Mouse (Mus musculus) induced T-regulatory cell, adult 2 months (primary cell): ENCODE measurements around the gene Rab6b.

ENCODE experiments used
- DNase-seq: peaks from one replicate; pipeline ENCODE4 v3.0.0-alpha.2; 2012; ENCODE audit warnings: low read depth

Gene Rab6b

GRCm38 (mm10) chr9:103108341-103108798 is 3.2 kb upstream of the Rab6b start:
- peak; percentile 92 for DNase-seq

- peak; percentile 76 for DNase-seq
These were observed 2.5 kb upstream of the Rab6b start for GRCm38 (mm10) chr9:103108943-103109670.

GRCm38 (mm10) chr9:103109911-103110310 is 1.7 kb upstream of the Rab6b start:
- DNase-seq: peak; percentile 40

GRCm38 (mm10) chr9:103110727-103111501 is 673 bp upstream of the Rab6b start:
- peak; percentile 58 for DNase-seq

GRCm38 (mm10) chr9:103112471-103113271 is 1.1 kb downstream of the Rab6b start:
- peak; percentile 64 for DNase-seq

- DNase-seq: peak; percentile 39
These were observed 1.8 kb downstream of the Rab6b start for GRCm38 (mm10) chr9:103113351-103113750.

- DNase-seq: no peak
These were observed 2.7 kb downstream of the Rab6b start for GRCm38 (mm10) chr9:103114326-103114725.

GRCm38 (mm10) chr9:103114901-103115300 is 3.3 kb downstream of the Rab6b start:
- no peak for DNase-seq

GRCm38 (mm10) chr9:103116941-103117340 is 5.4 kb downstream of the Rab6b start:
- DNase-seq: no peak

- DNase-seq: no peak
These were observed 5.9 kb downstream of the Rab6b start for GRCm38 (mm10) chr9:103117495-103117894.

- no peak for DNase-seq
These were observed 6.4 kb downstream of the Rab6b start for GRCm38 (mm10) chr9:103117951-103118350.

GRCm38 (mm10) chr9:103118651-103119275 is 7.2 kb downstream of the Rab6b start:
- DNase-seq: no peak

- DNase-seq: no peak
These were observed 8.2 kb downstream of the Rab6b start for GRCm38 (mm10) chr9:103119781-103120180.

- DNase-seq: peak; percentile 21
These were observed 8.6 kb downstream of the Rab6b start for GRCm38 (mm10) chr9:103120231-103120630.

GRCm38 (mm10) chr9:103121546-103121945 is 10.0 kb downstream of the Rab6b start:
- no peak for DNase-seq

GRCm38 (mm10) chr9:103124746-103125145 is 13.2 kb downstream of the Rab6b start:
- no peak for DNase-seq

- no peak for DNase-seq
These were observed 22.0 kb downstream of the Rab6b start for GRCm38 (mm10) chr9:103133493-103134124.

- peak; percentile 78 for DNase-seq
These were observed 23.0 kb downstream of the Rab6b start for GRCm38 (mm10) chr9:103134450-103135030.

GRCm38 (mm10) chr9:103139481-103139880 is 27.9 kb downstream of the Rab6b start:
- no peak for DNase-seq

GRCm38 (mm10) chr9:103140384-103140783 is 28.8 kb downstream of the Rab6b start:
- DNase-seq: no peak

GRCm38 (mm10) chr9:103141266-103141665 is 29.7 kb downstream of the Rab6b start:
- DNase-seq: no peak
